31 mouse cellular contexts compared by ENCODE assay signal in the genomic region with DNA sequence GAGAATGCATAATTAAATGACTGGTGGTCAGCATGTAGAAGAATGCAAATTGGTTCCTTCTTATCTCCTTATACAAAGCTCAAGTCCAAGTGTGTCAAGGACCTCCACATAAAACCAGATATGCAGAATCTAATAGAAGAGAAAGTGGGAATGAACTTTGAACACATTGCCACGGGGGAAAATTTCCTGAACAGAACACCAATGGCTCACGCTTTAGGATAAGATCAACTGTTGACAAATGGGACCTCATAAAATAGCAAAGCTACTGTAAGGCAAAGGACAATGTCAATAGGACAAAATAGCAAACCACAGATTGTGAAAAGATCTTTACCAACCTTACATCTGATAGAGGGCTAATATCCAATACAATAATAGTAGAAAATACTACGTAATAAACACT.
"Had no signal": no experiment of that assay in that cellular context is flagged by ENCODE, and none has a peak within 500 bp of the region (broad histone marks: within the 10 kb centered on the region; RNA-seq: fewer than 3 reads in every experiment).

No protein-coding gene starts in this region.

- H3K4me3 ChIP-seq: limb, embryonic 10.5 days; limb, embryonic 12.5 days; limb, embryonic 13.5 days; limb, embryonic 15.5 days; liver, embryonic 12.5 days; liver, embryonic 13.5 days; liver, embryonic 15.5 days; lung, embryonic 15.5 days; megakaryocyte, embryonic 14.5 days; midbrain, embryonic 10.5 days; midbrain, embryonic 12.5 days; midbrain, embryonic 13.5 days; midbrain, embryonic 15.5 days; myocyte had no signal

- H3K27ac ChIP-seq: limb, embryonic 10.5 days; limb, embryonic 12.5 days; limb, embryonic 13.5 days; limb, embryonic 15.5 days; liver, embryonic 12.5 days; liver, embryonic 13.5 days; liver, embryonic 14.5 days; liver, embryonic 15.5 days; lung, embryonic 15.5 days; macrophage; midbrain, embryonic 10.5 days; midbrain, embryonic 12.5 days; midbrain, embryonic 13.5 days; midbrain, embryonic 15.5 days had no signal

- H3K36me3 ChIP-seq: limb, embryonic 10.5 days; limb, embryonic 12.5 days; limb, embryonic 13.5 days; limb, embryonic 15.5 days; liver, embryonic 12.5 days; liver, embryonic 13.5 days; liver, embryonic 15.5 days; lung, embryonic 15.5 days; midbrain, embryonic 10.5 days; midbrain, embryonic 12.5 days; midbrain, embryonic 13.5 days; midbrain, embryonic 15.5 days had no signal

- H3K27me3 ChIP-seq: limb, embryonic 12.5 days; limb, embryonic 13.5 days; limb, embryonic 15.5 days; liver, embryonic 12.5 days; liver, embryonic 13.5 days; liver, embryonic 15.5 days; lung, embryonic 15.5 days; megakaryocyte, embryonic 14.5 days; midbrain, embryonic 12.5 days; midbrain, embryonic 13.5 days; midbrain, embryonic 15.5 days had no signal

- H3K4me1 ChIP-seq: limb, embryonic 10.5 days; limb, embryonic 12.5 days; limb, embryonic 13.5 days; limb, embryonic 15.5 days; liver, embryonic 12.5 days; liver, embryonic 13.5 days; liver, embryonic 15.5 days; lung, embryonic 15.5 days; megakaryocyte, embryonic 14.5 days; midbrain, embryonic 10.5 days; midbrain, embryonic 12.5 days; midbrain, embryonic 13.5 days; midbrain, embryonic 15.5 days had no signal

- H3K9ac ChIP-seq: limb, embryonic 12.5 days; limb, embryonic 13.5 days; limb, embryonic 15.5 days; liver, embryonic 12.5 days; liver, embryonic 13.5 days; liver, embryonic 14.5 days; liver, embryonic 15.5 days; liver, postnatal 0 days; lung, embryonic 14.5 days; lung, embryonic 15.5 days; midbrain, embryonic 12.5 days; midbrain, embryonic 13.5 days; midbrain, embryonic 15.5 days had no signal

- ATAC-seq: liver, embryonic 12.5 days; liver, postnatal 0 days; lung, postnatal 0 days; midbrain, embryonic 13.5 days; midbrain, embryonic 15.5 days; midbrain, embryonic 16.5 days had no signal

- DNase-seq: left cerebral cortex, postnatal 4 days; liver; liver, embryonic 13.5 days; liver, postnatal 0 days; lung, adult 18-20 months; lung, adult 2 months; lung, embryonic 14.5 days; lung, postnatal 10 days; lung, postnatal 14 days; lung, postnatal 36 days; lung, postnatal 4 days; midbrain, embryonic 14.5 days had no signal

- H3K9me3 ChIP-seq: limb, embryonic 10.5 days; limb, embryonic 12.5 days; limb, embryonic 13.5 days; limb, embryonic 15.5 days; liver, embryonic 12.5 days; liver, embryonic 13.5 days; liver, embryonic 15.5 days; lung, embryonic 15.5 days; megakaryocyte, embryonic 14.5 days; midbrain, embryonic 10.5 days; midbrain, embryonic 12.5 days; midbrain, embryonic 13.5 days; midbrain, embryonic 15.5 days had no signal

- H3K4me2 ChIP-seq: limb, embryonic 12.5 days; limb, embryonic 13.5 days; limb, embryonic 15.5 days; liver, embryonic 11.5 days; liver, embryonic 12.5 days; liver, embryonic 13.5 days; liver, embryonic 15.5 days; lung, embryonic 14.5 days; lung, embryonic 15.5 days; midbrain, embryonic 11.5 days; midbrain, embryonic 12.5 days; midbrain, embryonic 13.5 days; midbrain, embryonic 15.5 days had no signal
